Mouse (Mus musculus) embryo, embryonic 10 days (tissue): Measurements from ENCODE around the gene Hoxd8.

Experiments
- DNase-seq: peaks from one replicate; pipeline ENCODE4 v3.0.0-alpha.2; 2015; ENCODE audit warnings: low spot score

Hoxd8 gene

GRCm38 (mm10) chr2:74686301-74686987 lies 18.0 kb upstream of the Hoxd8 start:
- DNase-seq: peak; percentile 94

DNA sequence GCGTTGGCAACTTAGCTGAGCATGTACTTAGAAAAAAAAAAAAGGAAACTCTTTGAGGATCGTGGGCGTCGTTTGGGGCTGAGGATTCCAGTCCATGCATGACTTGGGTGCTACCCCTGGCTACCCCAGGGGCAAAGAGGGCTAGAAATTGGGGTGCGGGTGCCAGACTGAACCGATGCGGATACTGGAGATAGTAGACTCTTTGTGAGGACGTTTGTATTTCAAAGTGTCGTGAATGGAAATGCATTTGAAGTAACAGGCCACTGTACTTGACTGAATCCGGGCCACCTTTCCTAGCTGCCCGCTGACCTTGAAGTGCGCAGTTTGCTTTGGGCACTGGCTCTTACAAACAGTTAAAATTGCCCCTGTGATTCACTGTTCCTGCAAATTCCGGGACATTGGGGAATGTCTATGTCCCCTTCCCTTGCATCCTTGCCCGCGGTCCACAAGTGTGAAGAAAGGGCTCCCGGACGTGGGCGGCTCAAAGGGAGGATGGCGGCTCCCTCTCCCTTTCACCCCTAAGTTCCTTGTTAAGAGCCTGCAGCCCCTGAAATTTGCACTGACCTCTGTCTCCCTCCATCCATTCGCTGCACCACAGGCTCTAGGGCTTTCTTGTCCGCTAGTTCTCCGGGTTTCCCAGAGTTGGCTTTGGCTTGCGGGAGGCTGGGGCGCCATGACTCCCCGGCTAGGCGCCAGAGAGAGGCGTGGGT lies 17.3 kb upstream of the Hoxd8 start:
- peak; percentile 50 for DNase-seq

DNA sequence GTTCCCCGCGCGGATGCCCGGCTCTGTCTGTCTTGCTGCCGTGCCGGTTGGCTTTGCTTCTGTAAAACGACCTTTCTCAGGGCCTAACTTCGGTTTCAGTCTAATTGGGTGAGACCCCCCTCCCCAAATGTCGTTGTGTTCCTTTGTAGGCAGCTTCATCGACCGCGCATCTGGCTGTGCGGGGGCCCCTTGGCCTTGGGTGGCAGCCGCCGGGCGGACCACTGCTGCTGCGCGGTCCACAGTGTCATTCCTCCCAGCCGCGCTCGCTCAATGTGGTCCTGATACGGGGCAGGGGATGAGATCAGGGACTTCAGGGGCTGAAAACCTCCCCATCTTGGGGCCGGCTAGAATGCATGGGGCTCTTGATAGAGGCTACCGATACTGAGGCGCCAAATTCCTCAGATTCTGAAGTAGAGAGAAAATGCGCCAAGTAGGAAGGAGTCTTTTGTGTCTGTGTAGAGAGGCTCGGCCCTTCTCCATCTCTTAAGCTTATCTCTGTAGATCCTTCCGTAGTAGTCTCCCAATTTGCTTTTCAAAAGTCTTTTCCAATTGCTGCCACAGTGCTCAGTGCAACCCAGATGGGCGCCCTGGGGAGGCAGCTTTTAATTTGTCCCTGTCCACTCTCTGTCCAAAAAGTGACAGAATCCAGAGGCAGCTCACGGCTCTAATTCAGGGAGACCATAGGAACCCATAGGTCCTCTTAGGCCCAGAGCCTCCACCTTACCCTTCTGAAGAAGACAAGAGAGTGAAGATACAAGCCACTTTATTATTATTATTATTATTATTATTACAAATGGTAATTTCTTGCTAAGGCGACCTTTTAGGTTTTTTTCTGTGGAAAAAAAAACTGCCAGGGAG lies 16.5 kb upstream of the Hoxd8 start:
- peak; percentile 35 for DNase-seq

- peak; percentile 54 for DNase-seq
These were observed 15.4 kb upstream of the Hoxd8 start for GRCm38 (mm10) chr2:74688795-74689573.

- DNase-seq: peak; percentile 47
These were observed 14.7 kb upstream of the Hoxd8 start for GRCm38 (mm10) chr2:74689574-74690337.

DNA sequence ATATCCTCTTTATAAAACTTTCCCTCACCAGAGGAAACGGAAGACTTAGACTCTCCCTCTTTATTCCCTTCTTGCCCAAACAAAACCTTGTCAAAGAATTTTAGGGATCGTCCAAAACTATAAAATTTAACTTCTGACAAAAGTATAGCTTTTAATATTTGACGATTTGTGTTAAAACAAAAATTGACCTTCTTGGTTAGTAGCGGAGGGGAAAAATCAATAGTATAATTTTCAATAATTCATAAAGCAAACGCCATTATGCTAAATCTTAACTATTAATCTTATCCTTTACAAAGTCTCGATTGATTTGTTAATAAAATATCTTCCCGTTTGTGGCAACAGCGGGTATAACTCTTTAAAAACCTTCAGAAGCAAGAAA lies 14.1 kb upstream of the Hoxd8 start:
- no peak for DNase-seq

DNA sequence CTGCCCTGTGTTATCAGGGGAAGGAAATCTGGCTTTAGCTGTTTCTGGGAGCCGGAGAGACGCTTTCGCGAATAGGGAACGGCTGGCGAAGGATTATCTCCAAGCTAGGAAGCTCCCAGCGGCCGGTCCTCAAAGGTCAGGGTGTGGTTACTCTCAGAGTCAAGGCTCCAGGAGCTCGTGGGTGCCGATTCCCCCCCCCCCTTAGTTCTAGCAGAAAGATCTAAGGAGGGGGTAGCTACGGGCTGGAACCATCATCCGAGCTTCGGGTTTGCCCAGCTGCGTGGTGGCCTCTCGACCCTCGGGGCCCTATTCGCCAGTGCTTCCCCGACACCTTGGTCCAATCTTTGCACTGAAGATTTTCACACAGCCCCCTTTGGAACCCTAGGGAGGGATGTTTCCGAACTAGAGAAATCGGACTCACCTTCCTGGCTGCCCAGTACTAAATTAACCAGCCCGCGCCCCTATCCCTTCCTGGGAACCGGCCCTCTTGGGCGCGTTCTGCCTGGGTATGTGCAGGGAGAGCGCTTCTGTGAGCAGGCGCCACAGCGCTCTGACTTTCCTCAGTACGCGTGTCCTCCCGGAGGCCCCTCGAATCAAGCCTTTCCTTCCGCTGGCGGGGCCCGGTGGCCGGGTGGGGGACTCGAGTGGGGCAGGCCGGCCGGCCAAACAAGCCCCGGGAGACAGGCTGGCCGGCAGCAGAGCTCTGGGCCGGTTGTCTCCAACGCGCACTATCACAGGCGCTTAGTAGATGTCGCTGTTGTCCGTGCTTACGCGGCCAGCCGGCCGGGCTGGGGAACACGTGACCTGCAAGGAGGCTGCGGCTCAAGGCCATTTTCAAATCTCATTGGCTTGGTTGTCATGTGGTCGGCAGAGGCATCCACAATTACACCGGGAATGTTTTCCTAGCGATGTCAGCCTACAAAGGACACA lies 13.1 kb upstream of the Hoxd8 start, which contains the start of gene Hoxd10:
Hoxd10 (plus strand) TSS at position 903 of the 930 bp plus-strand sequence.
- DNase-seq: peak; percentile 94

- DNase-seq: no peak
These were observed 12.2 kb upstream of the Hoxd8 start for GRCm38 (mm10) chr2:74691995-74692807.

DNA sequence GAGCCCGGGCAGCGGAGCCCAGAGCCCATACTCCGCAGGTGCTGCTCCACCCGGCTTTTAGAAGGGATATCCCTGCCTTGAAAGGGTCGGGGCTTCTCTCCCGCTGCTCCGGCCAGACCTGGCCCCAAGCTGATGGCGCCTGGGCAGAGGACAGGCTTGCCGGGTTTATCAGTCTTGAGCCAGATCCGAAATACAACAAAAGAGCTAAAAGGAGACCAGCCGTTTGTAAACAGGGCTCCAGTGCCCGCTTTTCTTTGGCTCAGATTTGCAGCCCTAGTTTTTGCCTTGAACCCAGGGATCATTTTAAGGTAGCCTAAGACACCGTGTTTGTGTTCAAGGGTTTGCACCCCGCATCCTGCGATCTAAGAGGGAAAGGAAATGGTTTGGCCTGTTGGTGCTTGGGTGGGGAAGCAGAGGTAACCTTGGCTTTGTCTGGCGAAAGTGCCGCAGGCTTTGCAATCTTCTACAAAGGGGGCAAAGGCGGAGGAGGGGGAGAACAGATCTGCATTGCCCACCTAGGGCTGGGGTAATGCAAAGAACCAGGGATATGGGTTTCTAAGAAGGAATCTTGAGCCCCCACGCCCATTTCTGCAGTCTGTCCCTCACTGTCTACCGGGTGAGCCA lies 11.5 kb upstream of the Hoxd8 start:
- DNase-seq: no peak

- no peak for DNase-seq
These were observed 11.0 kb upstream of the Hoxd8 start for GRCm38 (mm10) chr2:74693432-74693827.

DNA sequence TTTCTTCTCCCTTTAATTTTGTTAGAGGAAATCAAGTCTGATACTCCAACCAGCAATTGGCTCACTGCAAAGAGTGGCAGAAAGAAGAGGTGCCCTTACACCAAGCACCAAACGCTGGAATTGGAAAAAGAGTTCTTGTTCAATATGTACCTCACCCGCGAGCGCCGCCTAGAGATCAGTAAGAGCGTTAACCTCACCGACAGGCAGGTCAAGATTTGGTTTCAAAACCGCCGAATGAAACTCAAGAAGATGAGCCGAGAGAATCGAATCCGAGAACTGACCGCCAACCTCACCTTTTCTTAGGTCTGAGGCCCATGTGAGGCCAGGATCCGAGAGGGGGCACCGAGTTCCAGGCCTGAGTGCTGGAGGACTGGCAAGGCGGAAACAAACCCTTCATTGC lies 10.3 kb upstream of the Hoxd8 start:
- DNase-seq: peak; percentile 85

DNA sequence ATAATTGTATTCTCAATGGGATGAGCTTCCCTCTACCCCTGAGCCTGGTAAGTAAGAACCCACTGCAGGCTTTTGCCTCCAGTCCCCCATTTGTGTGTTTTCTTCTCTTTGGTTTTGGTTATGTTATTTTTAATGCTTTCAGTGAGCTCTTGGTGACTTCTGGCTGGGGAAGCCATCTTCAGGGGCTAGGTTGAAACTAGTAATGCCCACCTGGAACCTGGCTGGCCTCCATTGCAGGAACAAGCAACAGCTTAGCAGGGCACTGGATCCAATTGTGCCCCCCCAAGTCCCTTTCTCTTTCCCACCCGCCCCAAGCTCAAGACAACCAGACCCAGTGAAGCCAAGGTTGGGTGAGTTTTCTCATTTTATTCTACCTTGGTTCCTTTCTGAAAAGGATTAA lies 9.0 kb upstream of the Hoxd8 start:
- DNase-seq: no peak

DNA sequence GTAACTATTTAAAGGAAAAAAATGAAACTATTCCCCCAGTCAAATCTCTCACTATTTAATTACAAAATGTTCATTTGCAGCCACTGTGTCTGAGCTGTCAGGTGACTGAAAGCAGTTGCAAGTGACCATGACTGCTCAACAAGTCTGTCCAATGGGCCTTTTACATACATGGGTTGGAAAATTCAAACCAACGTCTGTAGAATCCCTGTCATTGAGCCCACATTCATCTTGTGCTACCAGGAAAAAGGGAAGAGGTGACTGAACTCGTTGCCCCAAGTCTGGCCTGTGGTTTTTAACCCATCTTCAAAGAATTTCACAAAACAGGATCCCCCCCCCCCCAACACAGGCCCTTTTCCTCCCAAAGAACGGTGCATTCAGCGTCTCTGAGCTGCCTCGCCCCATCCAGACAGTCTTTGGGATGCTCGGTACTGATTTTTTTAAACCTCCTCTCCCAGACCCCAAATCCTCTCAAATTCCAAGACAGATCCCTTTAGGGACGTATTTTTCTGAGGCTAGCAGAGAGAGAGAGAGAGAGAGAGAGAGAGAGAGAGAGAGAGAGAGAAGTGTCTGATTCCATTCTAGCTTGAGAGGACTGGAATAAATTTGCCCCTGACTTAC lies 8.5 kb upstream of the Hoxd8 start:
- DNase-seq: no peak

DNA sequence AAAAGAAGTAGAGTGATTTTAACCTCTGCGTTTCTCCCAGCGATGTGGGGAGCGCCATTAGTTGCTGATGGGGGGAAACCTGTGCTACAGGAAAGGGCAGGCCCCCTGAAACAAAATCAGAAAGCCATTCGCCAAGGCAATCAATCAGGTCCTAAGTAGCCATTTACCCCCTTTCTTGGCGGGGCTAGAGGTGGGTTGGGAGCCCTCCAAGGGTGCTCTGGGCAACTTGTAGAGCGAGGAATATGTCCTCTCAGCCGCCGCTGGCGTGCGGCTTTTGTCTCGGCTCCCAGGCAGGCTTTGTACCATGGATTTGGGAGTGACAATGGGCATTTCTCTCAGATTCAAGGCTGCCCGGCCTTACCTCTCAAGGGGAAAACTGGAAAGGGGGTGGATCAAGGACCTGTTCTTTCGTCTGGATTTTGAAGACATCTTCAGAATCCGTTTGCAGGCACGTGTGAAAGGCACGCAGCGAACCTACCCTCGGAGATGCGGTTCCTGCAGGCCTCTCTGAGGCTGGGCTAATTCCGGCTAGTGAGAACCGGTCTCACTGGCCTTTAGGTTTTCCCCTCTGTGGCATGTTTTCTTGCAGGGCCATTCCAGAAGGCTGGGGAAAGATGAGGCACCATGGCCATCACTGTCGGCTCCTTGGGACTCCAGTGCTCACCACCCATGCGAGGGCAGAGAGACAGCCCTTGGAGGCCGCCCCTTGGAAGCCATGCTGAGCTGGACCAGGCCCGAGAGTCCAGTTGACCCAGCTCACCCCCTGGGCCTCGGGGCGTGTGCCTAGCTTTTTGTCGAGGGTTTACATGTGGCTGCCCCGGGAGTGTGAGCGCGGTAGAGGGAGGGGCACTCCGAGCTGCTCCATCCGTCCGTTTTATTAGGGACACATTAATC lies 7.7 kb upstream of the Hoxd8 start:
- DNase-seq: peak; percentile 20

GRCm38 (mm10) chr2:74697567-74698121 lies 6.8 kb upstream of the Hoxd8 start, which contains the start of gene Hoxd9:
Gene Hoxd9 (plus strand): TSS chr2:74697727.
- DNase-seq: peak; percentile 71

DNA sequence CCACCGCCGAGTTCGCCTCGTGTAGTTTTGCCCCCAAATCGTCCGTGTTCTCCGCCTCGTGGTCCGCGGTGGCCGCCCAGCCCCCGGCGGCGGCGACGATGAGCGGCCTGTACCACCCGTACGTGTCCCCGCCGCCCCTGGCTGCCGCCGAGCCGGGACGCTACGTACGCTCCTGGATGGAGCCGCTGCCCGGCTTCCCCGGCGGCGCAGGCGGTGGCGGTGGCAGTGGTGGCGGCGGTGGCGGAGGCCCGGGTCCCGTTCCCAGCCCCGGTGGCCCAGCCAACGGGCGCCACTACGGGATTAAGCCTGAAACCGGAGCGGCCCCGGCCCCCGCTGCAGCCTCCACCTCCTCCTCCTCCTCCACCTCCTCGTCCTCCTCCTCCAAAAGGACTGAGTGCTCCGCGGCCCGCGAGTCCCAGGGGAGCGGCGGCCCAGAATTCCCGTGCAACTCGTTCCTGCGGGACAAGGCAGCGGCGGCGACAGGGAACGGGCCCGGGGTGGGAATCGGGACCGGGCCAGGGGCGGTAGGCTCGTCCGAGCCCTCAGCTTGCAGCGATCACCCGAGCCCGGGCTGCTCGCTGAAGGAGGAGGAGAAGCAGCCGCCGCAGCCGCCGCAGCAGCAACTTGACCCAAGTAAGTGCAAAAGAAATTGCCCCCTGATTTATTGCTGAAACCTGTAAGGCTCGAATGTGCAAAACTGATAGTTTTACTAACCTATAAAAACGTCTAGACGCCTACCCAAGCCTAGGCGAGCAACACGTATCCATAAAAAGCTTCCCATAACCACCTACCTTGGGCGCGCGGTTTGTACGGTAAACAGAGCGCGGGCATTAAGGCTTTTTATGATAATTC lies 6.0 kb upstream of the Hoxd8 start:
- DNase-seq: peak; percentile 52
